Mouse (Mus musculus): Measurements from ENCODE around the gene Pdcd1lg2. TPM values are rescaled to one million over a fixed set of nuclear protein-coding genes. Genes with fewer than 3 reads are reported as not detected.

Gene Pdcd1lg2
- polyA plus RNA-seq, 1 experiment, result 0.37 TPM

- H3K4me3 ChIP-seq (replicated peaks; ENCODE audit: extremely low read depth, low read depth, low read length), result no peak overlapping the region
- peaks cover 6% of the 10 kb centered on the region for H3K4me1 ChIP-seq (ENCODE audit: control insufficient read depth, insufficient read depth, low read length)
- TF ChIP-seq POLR2A (IDR thresholded peaks at IDR 0.05; ENCODE audit: borderline replicate concordance, extremely low read depth, low read depth, low read length) (no peak), CTCF (IDR thresholded peaks at IDR 0.05; ENCODE audit: insufficient read depth, low read length) (no peak)
- WGBS, result 80% methylated on average over 8 of the region's 8 CpGs
- DNase-seq, result no peak
Observed at GRCm38 (mm10) chr19:29472424-29472823, 61.7 kb downstream of the Pdcd1lg2 start.

GRCm38 (mm10) chr19:29472946-29473345 is 62.2 kb downstream of the Pdcd1lg2 start:
- no peak for TF ChIP-seq POLR2A (IDR thresholded peaks at IDR 0.05; ENCODE audit: borderline replicate concordance, extremely low read depth, low read depth, low read length)
- H3K4me3 ChIP-seq (replicated peaks; ENCODE audit: extremely low read depth, low read depth, low read length), result no peak overlapping the region
- WGBS, result 84% methylated on average over 5 of the region's 5 CpGs
- H3K4me1 ChIP-seq (ENCODE audit: control insufficient read depth, insufficient read depth, low read length), result peaks cover 6% of the 10 kb centered on the region
- DNase-seq, result no peak

DNA sequence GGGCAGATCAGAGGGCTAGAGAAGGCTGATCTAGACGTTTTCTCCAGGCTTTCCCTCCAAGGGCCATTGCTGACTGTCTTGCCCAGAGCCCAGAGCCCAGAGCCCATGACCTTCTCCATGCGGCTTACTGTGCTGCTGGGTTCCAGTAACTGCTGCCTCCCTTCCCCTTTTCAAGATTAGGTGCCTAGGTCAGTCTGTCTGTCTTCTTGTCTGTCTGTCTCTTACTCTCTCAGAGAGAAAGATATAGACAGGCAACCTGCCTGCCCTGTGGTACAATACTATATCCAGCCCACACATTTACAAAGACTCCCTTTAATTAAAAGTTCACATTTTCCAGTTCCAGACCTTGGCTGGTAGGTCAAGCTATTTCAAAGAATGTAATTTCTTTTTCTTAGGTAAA is 64.1 kb downstream of the Pdcd1lg2 start:
- DNase-seq, result no peak
- Histone ChIP-seq H3K4me3 (replicated peaks; ENCODE audit: extremely low read depth, low read depth, low read length) (no peak overlapping the region), H3K4me1 (ENCODE audit: control insufficient read depth, insufficient read depth, low read length) (no peaks in the 10 kb centered on the region; the same call in 1 of the 2 replicates)
- WGBS, result 69% methylated on average over 2 of the region's 2 CpGs
- TF ChIP-seq CTCF (IDR thresholded peaks at IDR 0.05; ENCODE audit: insufficient read depth, low read length) (no peak), POLR2A (IDR thresholded peaks at IDR 0.05; ENCODE audit: borderline replicate concordance, extremely low read depth, low read depth, low read length) (no peak)

DNA sequence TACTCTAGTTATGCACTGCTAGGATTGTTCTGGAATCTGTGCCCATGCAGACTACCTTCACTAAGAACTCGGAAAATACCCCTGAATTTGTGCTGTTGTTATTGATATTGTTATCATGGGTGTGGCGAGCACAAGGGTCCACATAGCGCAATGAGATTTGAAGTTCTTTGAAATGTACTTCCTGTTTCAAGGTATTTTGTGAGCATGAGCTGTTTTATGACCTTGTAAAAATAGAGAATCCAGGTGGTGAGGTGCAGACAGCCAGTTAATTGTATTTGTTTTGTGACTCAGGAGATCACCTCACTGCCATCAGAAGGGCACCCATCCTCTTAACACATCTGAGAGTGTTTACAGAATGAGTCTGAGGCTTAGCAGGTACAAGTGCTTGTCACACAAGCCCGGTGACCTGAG is 64.5 kb downstream of the Pdcd1lg2 start:
- no peaks in the 10 kb centered on the region; the same call in 1 of the 2 replicates for H3K4me1 ChIP-seq (ENCODE audit: control insufficient read depth, insufficient read depth, low read length)
- no peak overlapping the region for H3K4me3 ChIP-seq (replicated peaks; ENCODE audit: extremely low read depth, low read depth, low read length)
- DNase-seq, result no peak
- 64% methylated on average over 4 of the region's 4 CpGs for WGBS
- no peak for TF ChIP-seq POLR2A (IDR thresholded peaks at IDR 0.05; ENCODE audit: borderline replicate concordance, extremely low read depth, low read depth, low read length)
- no peak for TF ChIP-seq CTCF (IDR thresholded peaks at IDR 0.05; ENCODE audit: insufficient read depth, low read length)

DNA sequence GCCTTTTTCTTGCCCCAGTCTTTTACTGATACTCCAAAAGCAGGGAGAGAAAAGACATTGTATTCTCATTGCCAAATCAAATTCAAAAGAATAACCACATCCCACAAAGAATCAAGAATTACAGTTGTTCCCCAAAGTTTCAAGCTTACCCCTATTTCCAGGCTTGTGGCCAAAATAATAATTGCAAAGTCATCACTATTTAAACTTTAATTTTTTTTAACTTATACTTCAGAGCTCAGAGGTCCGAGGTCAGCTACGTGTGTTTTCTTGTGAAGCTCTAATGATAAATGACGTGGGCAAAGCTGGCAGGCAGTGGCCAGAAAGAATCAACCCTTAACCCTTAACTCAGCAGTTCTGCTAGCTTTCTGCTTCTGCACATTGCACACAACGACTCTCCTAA is 67.9 kb downstream of the Pdcd1lg2 start:
- TF ChIP-seq POLR2A (IDR thresholded peaks at IDR 0.05; ENCODE audit: borderline replicate concordance, extremely low read depth, low read depth, low read length), result no peak
- TF ChIP-seq CTCF (IDR thresholded peaks at IDR 0.05; ENCODE audit: insufficient read depth, low read length), result no peak
- WGBS, result 20% methylated on average over 4 of the region's 4 CpGs
- DNase-seq, result no peak
- H3K4me1 ChIP-seq (ENCODE audit: control insufficient read depth, insufficient read depth, low read length), result no peaks in the 10 kb centered on the region
- H3K4me3 ChIP-seq (replicated peaks; ENCODE audit: extremely low read depth, low read depth, low read length), result no peak overlapping the region

DNA sequence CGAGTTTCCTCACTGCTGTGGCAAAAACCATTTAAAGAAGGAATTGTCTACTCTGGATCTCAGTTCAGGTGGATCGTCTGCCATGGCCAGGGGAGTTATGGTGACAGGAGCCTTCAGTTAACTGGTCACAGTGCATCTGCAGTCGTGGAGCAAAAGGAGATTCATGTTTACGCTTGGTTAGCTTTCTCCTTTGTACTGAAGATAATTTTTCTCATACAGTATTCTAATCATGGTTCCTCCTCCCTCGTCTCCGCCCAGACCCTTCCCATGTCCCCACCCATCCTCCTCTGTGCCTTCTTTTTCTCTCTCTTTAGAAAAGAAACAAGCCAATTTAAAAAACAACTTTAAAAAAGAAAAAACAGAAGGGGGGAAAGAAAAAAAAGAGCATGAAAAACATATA is 70.9 kb downstream of the Pdcd1lg2 start:
- H3K4me1 ChIP-seq (ENCODE audit: control insufficient read depth, insufficient read depth, low read length), result no peaks in the 10 kb centered on the region
- DNase-seq, result no peak
- H3K4me3 ChIP-seq (replicated peaks; ENCODE audit: extremely low read depth, low read depth, low read length), result no peak overlapping the region
- WGBS, result 75% methylated on average over 6 of the region's 6 CpGs
- TF ChIP-seq POLR2A (IDR thresholded peaks at IDR 0.05; ENCODE audit: borderline replicate concordance, extremely low read depth, low read depth, low read length) (no peak), CTCF (IDR thresholded peaks at IDR 0.05; ENCODE audit: insufficient read depth, low read length) (no peak)

DNA sequence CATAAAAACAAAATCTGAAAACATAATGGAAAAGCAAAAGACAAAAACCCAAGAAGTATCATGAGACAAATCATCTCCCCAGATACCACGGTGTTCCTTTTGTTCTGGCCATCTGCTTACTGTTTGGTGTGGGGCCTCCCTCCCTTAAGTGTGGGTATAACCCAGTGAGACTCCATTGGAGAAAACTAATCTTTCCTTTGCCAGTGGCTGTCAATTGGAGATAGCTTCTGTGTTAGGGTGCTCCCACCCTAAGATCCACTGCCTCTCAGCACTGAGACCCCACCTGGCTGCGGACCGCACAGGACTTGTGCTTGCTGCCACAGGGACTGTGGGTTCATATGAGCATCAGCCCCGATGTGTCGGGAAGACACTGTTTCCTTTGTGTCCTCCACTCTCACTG is 71.4 kb downstream of the Pdcd1lg2 start:
- no peak overlapping the region for H3K4me3 ChIP-seq (replicated peaks; ENCODE audit: extremely low read depth, low read depth, low read length)
- TF ChIP-seq CTCF (IDR thresholded peaks at IDR 0.05; ENCODE audit: insufficient read depth, low read length) (no peak), POLR2A (IDR thresholded peaks at IDR 0.05; ENCODE audit: borderline replicate concordance, extremely low read depth, low read depth, low read length) (no peak)
- H3K4me1 ChIP-seq (ENCODE audit: control insufficient read depth, insufficient read depth, low read length), result no peaks in the 10 kb centered on the region
- no peak for DNase-seq
- WGBS, result 85% methylated on average over 5 of the region's 5 CpGs

DNA sequence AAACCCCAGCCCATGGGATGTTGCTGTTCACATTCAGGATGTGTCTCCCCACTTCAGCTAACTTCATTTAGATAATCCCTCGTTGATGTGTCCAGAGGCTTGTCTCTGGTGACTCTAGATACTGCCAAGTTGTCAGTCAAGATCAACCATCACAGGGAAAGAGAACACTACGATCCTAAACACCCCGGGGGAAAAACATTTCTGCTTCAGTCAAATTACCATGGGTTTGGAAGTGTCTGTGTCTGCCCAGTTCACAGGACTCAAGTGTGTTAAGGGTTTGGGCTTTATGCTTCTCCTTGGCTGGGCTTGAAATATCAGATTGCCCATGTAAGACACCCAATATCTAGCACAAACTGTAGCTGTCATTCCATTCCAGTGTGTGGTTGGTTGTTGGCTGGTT is 71.9 kb downstream of the Pdcd1lg2 start:
- TF ChIP-seq CTCF (IDR thresholded peaks at IDR 0.05; ENCODE audit: insufficient read depth, low read length) (no peak), POLR2A (IDR thresholded peaks at IDR 0.05; ENCODE audit: borderline replicate concordance, extremely low read depth, low read depth, low read length) (no peak)
- 52% methylated on average over 3 of the region's 3 CpGs for WGBS
- H3K4me1 ChIP-seq (ENCODE audit: control insufficient read depth, insufficient read depth, low read length), result no peaks in the 10 kb centered on the region
- no peak for DNase-seq
- no peak overlapping the region for H3K4me3 ChIP-seq (replicated peaks; ENCODE audit: extremely low read depth, low read depth, low read length)

DNA sequence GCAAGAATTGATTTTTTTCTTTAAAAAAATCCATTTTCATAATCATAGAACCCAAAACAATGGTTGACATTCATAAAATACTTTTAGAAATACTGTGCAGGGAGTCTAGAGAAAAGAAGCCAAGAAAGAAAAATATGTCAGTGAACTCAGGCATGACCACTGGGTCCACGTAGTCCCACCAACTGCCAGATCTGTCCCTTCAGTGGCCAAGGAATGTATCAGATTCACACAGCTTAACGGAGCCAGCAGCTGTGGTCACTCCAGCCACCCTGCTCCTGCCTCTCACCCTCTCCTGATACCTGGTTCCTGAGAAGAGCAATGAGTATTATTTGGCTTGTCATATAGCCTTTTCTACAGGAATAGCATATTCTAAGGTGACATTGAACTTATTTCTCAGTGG is 72.7 kb downstream of the Pdcd1lg2 start:
- 76% methylated on average over 2 of the region's 2 CpGs for WGBS
- TF ChIP-seq POLR2A (IDR thresholded peaks at IDR 0.05; ENCODE audit: borderline replicate concordance, extremely low read depth, low read depth, low read length), result no peak
- TF ChIP-seq CTCF (IDR thresholded peaks at IDR 0.05; ENCODE audit: insufficient read depth, low read length), result no peak

GRCm38 (mm10) chr19:29484537-29484936 is 73.8 kb downstream of the Pdcd1lg2 start:
- TF ChIP-seq POLR2A (IDR thresholded peaks at IDR 0.05; ENCODE audit: borderline replicate concordance, extremely low read depth, low read depth, low read length) (no peak), CTCF (IDR thresholded peaks at IDR 0.05; ENCODE audit: insufficient read depth, low read length) (no peak)
- DNase-seq, result no peak
- Histone ChIP-seq H3K4me3 (replicated peaks; ENCODE audit: extremely low read depth, low read depth, low read length) (no peak overlapping the region), H3K4me1 (ENCODE audit: control insufficient read depth, insufficient read depth, low read length) (no peaks in the 10 kb centered on the region)
- WGBS, result 40% methylated on average over 2 of the region's 2 CpGs

More for the DNA sequence above, 72.7 kb downstream of the Pdcd1lg2 start:
- H3K4me3 ChIP-seq (replicated peaks; ENCODE audit: extremely low read depth, low read depth, low read length), result no peak overlapping the region
- H3K4me1 ChIP-seq (ENCODE audit: control insufficient read depth, insufficient read depth, low read length), result no peaks in the 10 kb centered on the region
- no peak for DNase-seq

Measured in lung, adult 2 months (tissue).